Mouse (Mus musculus) embryonic stem cell, embryonic (primary cell): ENCODE results near the gene D10Jhu81e.

Experiments
- CTCF ChIA-PET, 4 experiments: fragments of 300-600 bp in 2 of 4; fragments of 350-600 bp in 2 of 4; sonication (Branson Sonifier 250); formaldehyde crosslinking; loops; one replicate each; lab custom pipeline; 2022; ENCODE audit warnings: inconsistent platforms in 2 of 4; lab: Charles Lee
- POLR2A ChIA-PET, 4 experiments: fragments of 300-600 bp in 2 of 4; fragments of 350-600 bp in 2 of 4; sonication (Branson Sonifier 250); formaldehyde crosslinking; loops; one replicate each; lab custom pipeline; 2022; ENCODE audit warnings: antibody characterized with exemption in 4 of 4, inconsistent platforms in 1 of 4; lab: Charles Lee

The D10Jhu81e gene

GRCm38 (mm10) chr10:78148834-78149766, 20.5 kb downstream of the D10Jhu81e start:
- ChIA-PET CTCF (interaction anchor here in 2 of 4 experiments (0.6 to 1.2 kb wide), 2 partner anchors 165 to 715 kb away, joined by 4 to 7 read pairs; no protein-coding TSS in a partner anchor), POLR2A (interaction anchor here in 1 of 4 experiments (0.6 kb wide), 1 partner anchor 247 kb away, joined by 3 read pairs; the partner anchor contains the start of gene Lrrc3)

GRCm38 (mm10) chr10:78147908-78148441, 21.6 kb downstream of the D10Jhu81e start:
- CTCF ChIA-PET, result interaction anchor here in 1 of 4 experiments (0.7 kb wide), 2 partner anchors 177 to 265 kb away, joined by 4 to 6 read pairs; partner anchors contain the start of gene Rrp1
- POLR2A ChIA-PET, result no interaction called here

- ChIA-PET CTCF (interaction anchor here in 1 of 4 experiments (0.9 to 1.7 kb wide), 2 partner anchors 19 to 68 kb away, joined by 3 to 4 read pairs; no protein-coding TSS in a partner anchor), POLR2A (interaction anchor here in 1 of 4 experiments (1.4 kb wide), 1 partner anchor 19 kb away, joined by 3 read pairs; no protein-coding TSS in a partner anchor)
Measured at GRCm38 (mm10) chr10:78143727-78144505, 25.7 kb downstream of the D10Jhu81e start.

GRCm38 (mm10) chr10:78140843-78141242, 28.7 kb downstream of the D10Jhu81e start:
- CTCF ChIA-PET, result interaction anchor here in 1 of 4 experiments (0.6 kb wide), 1 partner anchor 258 kb away, joined by 6 read pairs; no protein-coding TSS in a partner anchor
- POLR2A ChIA-PET, result interaction anchor here in 1 of 4 experiments (1.3 kb wide), 1 partner anchor 13 kb away, joined by 4 read pairs; no protein-coding TSS in a partner anchor

DNA sequence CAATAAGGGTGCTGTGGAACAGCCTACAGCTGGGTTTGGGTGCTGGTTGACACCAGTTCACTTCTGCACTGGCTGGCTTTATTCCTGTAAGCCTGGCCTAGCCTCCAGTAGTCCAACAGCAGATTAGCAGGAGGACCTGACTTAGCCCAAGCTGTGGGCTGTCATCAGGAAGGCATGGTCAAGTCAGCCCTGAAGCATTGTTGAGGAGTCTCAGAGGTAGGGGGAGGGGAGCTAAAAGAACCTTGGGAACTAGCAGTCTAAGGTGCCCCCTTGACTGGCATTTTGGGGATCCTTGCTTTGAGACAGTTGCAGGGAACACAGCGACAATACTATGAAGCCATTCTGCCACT, 29.4 kb downstream of the D10Jhu81e start:
- CTCF ChIA-PET, result interaction anchor here in 1 of 4 experiments (0.6 kb wide), 1 partner anchor 45 kb away, joined by 4 read pairs; the partner anchor contains the start of gene Pwp2
- POLR2A ChIA-PET, result interaction anchor here in 1 of 4 experiments (1.3 kb wide), 1 partner anchor 13 kb away, joined by 4 read pairs; no protein-coding TSS in a partner anchor

DNA sequence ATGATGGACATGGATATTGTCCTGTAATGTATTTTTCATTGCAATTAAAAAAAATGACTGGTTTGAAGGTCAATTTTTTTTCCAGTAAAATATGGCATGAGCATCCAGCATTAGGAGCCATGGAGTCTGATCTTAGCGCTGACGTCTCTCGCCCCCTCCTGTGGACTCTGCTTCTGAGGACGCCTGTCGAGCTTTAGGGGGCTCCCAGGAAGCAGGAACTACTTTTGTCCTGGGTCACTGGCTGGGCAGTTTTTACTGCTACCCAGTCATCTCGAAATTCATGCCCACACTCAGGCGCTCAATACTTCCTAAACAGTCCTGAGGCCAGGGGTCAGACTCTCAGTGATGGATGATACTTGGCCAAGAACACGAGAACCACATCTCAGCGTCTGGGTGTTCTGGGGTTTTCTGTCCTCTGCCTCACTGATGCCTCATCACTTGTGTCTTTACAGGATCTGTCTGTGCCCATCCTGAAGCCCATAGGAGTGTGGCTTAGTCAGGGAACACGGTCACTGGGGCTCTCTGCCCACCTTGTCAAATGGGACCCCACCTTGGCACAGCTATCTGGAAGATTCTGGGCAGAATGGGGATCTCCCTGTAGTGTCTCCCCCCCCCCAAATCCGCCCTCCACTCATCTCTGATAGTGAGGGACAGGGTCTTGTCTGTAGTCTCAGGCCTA, 29.9 kb downstream of the D10Jhu81e start:
- CTCF ChIA-PET, result interaction anchor here in 1 of 4 experiments (0.6 to 0.8 kb wide), 2 partner anchors 45 to 1633 kb away, joined by 3 to 4 read pairs; partner anchors contain the start of gene Pwp2
- POLR2A ChIA-PET, result interaction anchor here in 1 of 4 experiments (1.3 kb wide), 1 partner anchor 14 kb away, joined by 4 read pairs; no protein-coding TSS in a partner anchor

GRCm38 (mm10) chr10:78138812-78139523, 30.6 kb downstream of the D10Jhu81e start:
- CTCF ChIA-PET, result interaction anchor here in 3 of 4 experiments (0.6 to 0.8 kb wide), 3 partner anchors 184 to 1793 kb away, joined by 3 to 8 read pairs (median 6); no protein-coding TSS in a partner anchor
- POLR2A ChIA-PET, result interaction anchor here in 1 of 4 experiments (0.7 kb wide), 1 partner anchor 436 kb away, joined by 6 read pairs; no protein-coding TSS in a partner anchor

DNA sequence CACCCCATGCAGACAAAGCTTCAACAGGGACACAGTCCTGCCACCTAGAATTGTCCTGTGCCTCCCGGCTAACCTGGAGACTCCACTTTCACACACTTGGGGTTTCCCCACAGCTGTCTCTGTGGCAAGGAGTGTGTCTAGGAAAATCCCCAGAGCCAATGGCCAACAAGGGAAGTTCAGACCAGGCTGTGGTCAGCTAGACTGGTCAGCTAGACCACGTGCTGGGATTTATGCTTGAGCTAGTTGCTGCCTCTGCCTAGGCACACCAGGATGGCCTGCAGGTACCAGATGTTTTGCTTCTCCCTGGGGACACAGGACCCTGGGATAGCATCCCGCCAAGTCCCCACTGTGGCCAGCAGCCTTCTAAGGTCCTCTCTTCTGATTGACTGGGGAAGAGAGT, 32.4 kb downstream of the D10Jhu81e start:
- CTCF ChIA-PET, result no interaction called here

DNA sequence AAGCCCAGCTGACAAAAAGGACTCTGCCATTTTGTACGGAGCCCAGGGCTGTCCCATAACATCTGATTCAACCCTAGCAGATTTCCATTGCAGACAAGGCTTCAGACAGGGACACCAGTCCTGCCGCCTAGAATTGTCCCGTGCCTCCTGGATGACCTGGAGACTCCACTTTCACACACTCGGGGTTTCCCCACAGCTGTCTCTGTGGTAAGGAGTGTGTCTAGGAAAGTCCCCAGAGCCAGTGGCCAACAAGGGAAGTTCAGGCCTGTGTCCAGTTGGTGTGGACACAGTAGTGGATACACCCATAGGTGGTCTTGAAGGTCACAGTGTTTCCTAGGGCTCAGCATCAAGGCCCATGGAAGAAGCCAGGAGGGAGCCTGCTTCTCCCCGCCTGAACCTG, 33.6 kb downstream of the D10Jhu81e start:
- POLR2A ChIA-PET, result interaction anchor here in 3 of 4 experiments (0.6 to 1.6 kb wide), 8 partner anchors 10 to 164 kb away, joined by 3 to 7 read pairs (median 4); partner anchors contain the start of genes Icosl (in 1 of the 3), Pfkl (in 1 of the 3) and Trappc10 (in 1 of the 3)
- CTCF ChIA-PET, result interaction anchor here in 1 of 4 experiments (0.7 to 1.0 kb wide), 3 partner anchors 14 to 117 kb away, joined by 3 to 7 read pairs (median 3); no protein-coding TSS in a partner anchor

More for the DNA sequence above, 32.4 kb downstream of the D10Jhu81e start:
- POLR2A ChIA-PET, result interaction anchor here in 1 of 4 experiments (1.1 kb wide), 1 partner anchor 10 kb away, joined by 3 read pairs; no protein-coding TSS in a partner anchor

DNA sequence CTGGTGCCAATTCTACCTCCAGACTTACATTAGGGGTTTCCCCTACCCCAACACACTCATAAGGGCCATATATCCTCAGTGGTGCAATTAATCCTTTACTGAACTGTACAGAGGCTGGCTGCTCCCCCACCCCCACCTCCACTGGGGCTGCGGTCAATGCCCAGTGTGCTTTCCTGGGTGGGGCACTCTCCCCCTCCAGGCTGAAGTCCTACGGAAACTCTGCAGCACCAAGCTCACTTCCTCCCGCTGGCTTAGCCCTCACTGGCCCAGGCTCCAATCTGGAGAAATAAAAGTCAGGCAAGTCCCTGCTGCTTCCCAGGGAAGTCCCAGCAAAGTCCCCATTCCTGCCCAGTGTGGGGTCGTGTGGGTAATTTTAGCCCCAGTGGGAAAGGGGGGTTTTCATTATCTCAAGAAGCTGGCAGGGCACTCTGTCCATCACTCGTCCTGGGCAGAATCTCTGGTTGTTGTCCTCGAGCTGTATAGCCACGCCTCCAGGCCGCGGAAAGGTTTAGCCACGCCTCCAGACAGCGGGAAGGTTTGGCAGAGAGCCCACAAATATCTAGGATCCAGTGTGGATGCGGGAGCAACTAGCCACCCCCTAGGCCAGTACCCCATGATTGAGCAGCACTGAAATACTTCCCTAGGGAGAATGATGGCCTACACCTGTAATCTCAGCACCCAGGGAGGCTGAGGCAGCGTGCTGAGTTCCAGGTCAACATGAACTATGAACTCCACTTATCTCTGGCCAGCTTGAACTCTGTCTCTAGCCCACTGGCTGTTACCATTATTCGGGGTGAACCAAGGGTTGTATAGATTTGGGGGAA, 34.4 kb downstream of the D10Jhu81e start:
- POLR2A ChIA-PET, result interaction anchor here in 3 of 4 experiments (0.6 to 1.6 kb wide), 12 partner anchors 10 to 519 kb away, joined by 3 to 14 read pairs (median 4); partner anchors contain the start of genes Icosl (in 1 of the 3), Pfkl (in 1 of the 3) and Trappc10 (in 1 of the 3)
- CTCF ChIA-PET, result interaction anchor here in 2 of 4 experiments (0.7 to 1.5 kb wide), 5 partner anchors 15 to 116 kb away, joined by 3 to 7 read pairs (median 3); no protein-coding TSS in a partner anchor

GRCm38 (mm10) chr10:78134400-78134799, 35.2 kb downstream of the D10Jhu81e start:
- ChIA-PET CTCF (interaction anchor here in 2 of 4 experiments (0.6 to 1.5 kb wide), 2 partner anchors 30 to 221 kb away, joined by 3 to 4 read pairs; no protein-coding TSS in a partner anchor), POLR2A (interaction anchor here in 2 of 4 experiments (0.6 to 1.6 kb wide), 6 partner anchors 20 to 131 kb away, joined by 3 to 6 read pairs (median 4); partner anchors contain the start of gene Trappc10 (in 1 of the 2))

DNA sequence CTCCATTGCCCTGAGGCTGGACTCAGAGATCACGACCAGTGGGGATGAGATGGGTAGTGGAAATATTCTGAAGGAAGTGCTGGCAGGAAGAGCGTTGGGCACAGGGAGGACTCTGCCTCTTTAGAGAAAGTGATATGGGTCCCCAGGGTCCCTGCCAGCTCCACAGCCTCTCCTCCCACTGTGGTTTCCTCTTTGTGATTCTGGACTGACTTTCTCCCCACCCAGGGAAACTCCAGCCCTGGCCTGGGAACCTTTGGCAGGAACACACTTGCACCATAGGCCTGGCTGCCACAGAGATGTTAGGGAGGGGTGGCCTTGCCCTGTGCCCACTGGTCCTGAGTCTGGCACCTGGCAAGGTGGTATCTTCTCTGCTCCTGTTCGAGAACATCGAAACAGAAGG, 39.6 kb downstream of the D10Jhu81e start:
- ChIA-PET POLR2A (interaction anchor here in 1 of 4 experiments (0.8 kb wide), 1 partner anchor 45 kb away, joined by 3 read pairs; no protein-coding TSS in a partner anchor), CTCF (interaction anchor here in 2 of 4 experiments (0.6 to 1.1 kb wide), 2 partner anchors 133 to 358 kb away, joined by 4 to 7 read pairs; no protein-coding TSS in a partner anchor)

DNA sequence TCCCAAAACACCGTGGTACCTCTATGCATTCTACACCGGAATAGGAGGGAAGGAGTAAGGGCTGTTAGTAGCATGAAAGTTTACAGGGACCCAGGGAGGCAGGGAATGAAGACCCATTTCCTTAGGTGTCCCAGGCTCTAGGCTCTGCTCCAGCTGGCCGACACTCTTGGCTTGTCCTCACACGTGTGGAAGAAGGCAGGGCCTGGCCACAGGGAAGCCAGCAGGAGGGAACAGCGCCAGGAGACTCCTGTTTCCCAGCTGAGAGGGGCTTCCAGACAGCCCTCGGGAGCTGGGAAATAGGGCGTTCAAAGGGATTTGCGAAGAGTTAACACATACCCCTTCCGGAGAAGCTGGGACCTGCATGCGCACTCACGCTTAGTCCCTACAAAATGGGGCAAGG, 40.2 kb downstream of the D10Jhu81e start:
- ChIA-PET POLR2A (no interaction called here), CTCF (interaction anchor here in 1 of 4 experiments (1.1 kb wide), 1 partner anchor 358 kb away, joined by 4 read pairs; no protein-coding TSS in a partner anchor)

GRCm38 (mm10) chr10:78128647-78129046, 40.9 kb downstream of the D10Jhu81e start:
- ChIA-PET POLR2A (interaction anchor here in 1 of 4 experiments (0.6 kb wide), 1 partner anchor 143 kb away, joined by 4 read pairs; no protein-coding TSS in a partner anchor), CTCF (no interaction called here)

DNA sequence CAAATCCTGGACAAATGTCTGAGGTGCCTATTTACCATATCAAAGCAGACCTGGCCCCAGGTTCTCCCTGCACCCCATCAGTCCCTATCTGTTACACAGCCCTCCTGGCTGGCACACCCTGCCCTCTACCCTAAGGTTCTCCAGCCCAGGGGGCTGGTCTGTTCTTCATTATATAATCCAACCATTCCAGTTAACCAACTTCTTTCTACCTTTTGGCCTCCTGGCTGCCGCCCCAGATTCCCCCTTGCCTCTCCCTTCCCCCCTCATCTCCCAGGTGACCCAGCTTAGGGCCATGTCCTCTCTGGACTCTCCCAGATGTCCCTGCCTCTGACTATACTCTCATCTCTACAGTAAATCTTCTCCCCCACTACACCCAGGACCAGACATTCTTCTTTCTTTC, 41.7 kb downstream of the D10Jhu81e start:
- CTCF ChIA-PET, result no interaction called here

More for the DNA sequence above, 41.7 kb downstream of the D10Jhu81e start:
- POLR2A ChIA-PET, result no interaction called here
